Mouse (Mus musculus): Measurements from ENCODE around the gene E4f1. TPM values are rescaled to one million over a fixed set of nuclear protein-coding genes. Genes with fewer than 3 reads are reported as not detected.
"Not testable (repeated sequence)": the region's sequence is repeated elsewhere in the genome, so short reads cannot be mapped to it uniquely, and the experiment has no call there.

E4f1 gene
- polyA plus RNA-seq, 1 experiment, result 9.7 TPM

- peaks cover 98% of the 10 kb centered on the region for H3K36me3 ChIP-seq (replicated peaks; ENCODE audit: low read length)
These were observed 28.0 kb downstream of the E4f1 start for GRCm38 (mm10) chr17:24442107-24442506.

GRCm38 (mm10) chr17:24441148-24441547 is 29.0 kb downstream of the E4f1 start:
- no peaks in the 10 kb centered on the region for H3K27me3 ChIP-seq (replicated peaks)
- H3K9me3 ChIP-seq, result no peaks in the 10 kb centered on the region
- H3K4me3 ChIP-seq (replicated peaks), result no peak overlapping the region
- TF ChIP-seq FLI1 (IDR thresholded peaks at IDR 0.05; ENCODE audit: low read length), result no peak
- TF ChIP-seq GATA1 (IDR thresholded peaks at IDR 0.05; ENCODE audit: borderline replicate concordance, low read length), result no peak
- peaks cover 96% of the 10 kb centered on the region for H3K36me3 ChIP-seq (replicated peaks; ENCODE audit: low read length)
- no peaks in the 10 kb centered on the region; the same call in 1 of the 2 replicates for H3K4me1 ChIP-seq

More at GRCm38 (mm10) chr17:24442107-24442506, 28.0 kb downstream of the E4f1 start:
- no peaks in the 10 kb centered on the region for H3K27me3 ChIP-seq (replicated peaks)
- H3K9me3 ChIP-seq, result no peaks in the 10 kb centered on the region
- peaks cover 9% of the 10 kb centered on the region for H3K4me1 ChIP-seq
- TF ChIP-seq GATA1 (IDR thresholded peaks at IDR 0.05; ENCODE audit: borderline replicate concordance, low read length) (no peak), FLI1 (IDR thresholded peaks at IDR 0.05; ENCODE audit: low read length) (no peak)
- no peak overlapping the region for H3K4me3 ChIP-seq (replicated peaks)

- Histone ChIP-seq H3K4me1 (no peaks in the 10 kb centered on the region), H3K36me3 (replicated peaks; ENCODE audit: low read length) (peaks cover 96% of the 10 kb centered on the region)
These were observed 29.7 kb downstream of the E4f1 start for GRCm38 (mm10) chr17:24440377-24440776.

GRCm38 (mm10) chr17:24437016-24437415 is 33.1 kb downstream of the E4f1 start:
- TF ChIP-seq FLI1 (IDR thresholded peaks at IDR 0.05; ENCODE audit: low read length) (no peak), GATA1 (IDR thresholded peaks at IDR 0.05; ENCODE audit: borderline replicate concordance, low read length) (no peak)
- no peaks in the 10 kb centered on the region for H3K27me3 ChIP-seq (replicated peaks)
- H3K4me3 ChIP-seq (replicated peaks), result no peak overlapping the region
- H3K4me1 ChIP-seq, result no peaks in the 10 kb centered on the region
- H3K36me3 ChIP-seq (replicated peaks; ENCODE audit: low read length), result peaks cover 90% of the 10 kb centered on the region
- H3K9me3 ChIP-seq, result no peaks in the 10 kb centered on the region

More at GRCm38 (mm10) chr17:24440377-24440776, 29.7 kb downstream of the E4f1 start:
- TF ChIP-seq GATA1 (IDR thresholded peaks at IDR 0.05; ENCODE audit: borderline replicate concordance, low read length), result no peak
- no peak for TF ChIP-seq FLI1 (IDR thresholded peaks at IDR 0.05; ENCODE audit: low read length)
- H3K4me3 ChIP-seq (replicated peaks), result no peak overlapping the region
- no peaks in the 10 kb centered on the region for H3K9me3 ChIP-seq
- no peaks in the 10 kb centered on the region for H3K27me3 ChIP-seq (replicated peaks)

- Histone ChIP-seq H3K4me3 (replicated peaks) (no peak overlapping the region), H3K27me3 (replicated peaks) (no peaks in the 10 kb centered on the region), H3K4me1 (peaks cover 26% of the 10 kb centered on the region), H3K36me3 (replicated peaks; ENCODE audit: low read length) (peaks cover 50% of the 10 kb centered on the region), H3K9me3 (no peaks in the 10 kb centered on the region)
- no peak for TF ChIP-seq GATA1 (IDR thresholded peaks at IDR 0.05; ENCODE audit: borderline replicate concordance, low read length)
- TF ChIP-seq FLI1 (IDR thresholded peaks at IDR 0.05; ENCODE audit: low read length), result no peak
These were observed 40.7 kb downstream of the E4f1 start for GRCm38 (mm10) chr17:24429201-24429983.

DNA sequence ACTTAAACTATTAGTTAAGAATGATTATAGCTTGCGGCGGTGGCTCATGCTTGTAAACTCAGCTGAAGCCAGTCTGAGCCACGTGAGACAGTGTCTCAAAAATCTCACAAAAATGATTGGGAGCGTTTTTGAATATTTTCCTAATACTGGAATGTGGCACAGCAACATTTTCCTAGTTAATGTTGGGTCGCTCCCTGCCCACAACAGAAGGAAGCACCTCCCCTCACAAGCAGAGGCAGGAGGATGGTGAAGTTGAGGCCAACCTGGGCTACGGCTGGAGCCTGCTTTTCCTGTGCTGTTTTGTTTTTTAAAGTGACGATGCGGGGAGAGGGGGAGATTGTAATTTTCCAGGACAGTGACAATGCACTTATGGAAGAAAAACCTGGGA is 42.9 kb downstream of the E4f1 start:
- no peaks in the 10 kb centered on the region for H3K9me3 ChIP-seq
- peak overlapping the region; percentile 98 for H3K4me3 ChIP-seq (replicated peaks)
- no peaks in the 10 kb centered on the region for H3K27me3 ChIP-seq (replicated peaks)
- TF ChIP-seq GATA1 (IDR thresholded peaks at IDR 0.05; ENCODE audit: borderline replicate concordance, low read length) (no peak), FLI1 (IDR thresholded peaks at IDR 0.05; ENCODE audit: low read length) (no peak)
- peaks cover 52% of the 10 kb centered on the region for H3K36me3 ChIP-seq (replicated peaks; ENCODE audit: low read length)
- H3K4me1 ChIP-seq, result peaks cover 26% of the 10 kb centered on the region

DNA sequence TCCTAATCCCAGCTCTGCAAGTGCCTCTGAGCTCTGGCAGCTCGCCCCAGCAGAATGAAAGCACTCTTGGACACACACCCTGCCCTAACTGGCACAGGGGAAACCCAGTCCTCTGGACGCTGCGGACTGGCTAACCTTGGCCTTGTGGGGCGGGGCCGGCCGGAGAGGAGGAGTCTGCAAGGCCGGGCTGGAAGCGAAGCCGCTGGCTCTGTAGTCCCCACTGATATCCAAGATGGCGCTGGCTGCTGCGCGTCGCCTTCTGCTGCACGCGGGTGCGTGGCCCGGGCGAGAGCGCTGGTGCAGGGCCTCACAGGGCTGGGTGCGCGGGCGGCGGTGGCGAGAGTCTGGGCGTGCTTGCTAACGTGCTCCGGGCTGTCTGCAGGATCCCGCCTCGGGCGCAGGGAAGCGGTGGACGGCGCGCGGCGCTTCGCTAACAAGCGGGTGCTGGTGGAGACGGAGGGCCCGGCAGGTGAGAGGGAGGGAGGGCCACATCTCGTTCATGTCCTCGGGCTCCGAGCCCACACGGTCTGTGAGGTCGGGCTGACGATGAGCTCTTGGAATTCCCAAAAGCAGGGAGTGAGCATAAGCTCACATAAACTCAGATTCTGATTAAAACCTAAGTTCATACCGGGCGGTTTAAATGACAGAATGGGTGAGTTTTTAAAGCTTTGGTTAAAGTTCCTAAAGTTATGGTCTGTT is 43.5 kb downstream of the E4f1 start, which contains the start of gene Eci1:
TSS of gene Eci1 (plus strand) at position 171 of the 699 bp plus-strand sequence.
- Histone ChIP-seq H3K4me3 (replicated peaks) (peak within 1 kb of the TSS; percentile 98), H3K9me3 (no peaks in the 10 kb centered on the region), H3K4me1 (peaks cover 26% of the 10 kb centered on the region), H3K27me3 (replicated peaks) (no peaks in the 10 kb centered on the region), H3K36me3 (replicated peaks; ENCODE audit: low read length) (peaks cover 54% of the 10 kb centered on the region)
- TF ChIP-seq GATA1 (IDR thresholded peaks at IDR 0.05; ENCODE audit: borderline replicate concordance, low read length) (no peak), FLI1 (IDR thresholded peaks at IDR 0.05; ENCODE audit: low read length) (no peak)

- TF ChIP-seq FLI1 (IDR thresholded peaks at IDR 0.05; ENCODE audit: low read length), result no peak
- TF ChIP-seq GATA1 (IDR thresholded peaks at IDR 0.05; ENCODE audit: borderline replicate concordance, low read length), result no peak
- no peaks in the 10 kb centered on the region for H3K27me3 ChIP-seq (replicated peaks)
- peak overlapping the region; percentile 80 for H3K4me3 ChIP-seq (replicated peaks)
- H3K4me1 ChIP-seq, result peaks cover 25% of the 10 kb centered on the region
- H3K36me3 ChIP-seq (replicated peaks; ENCODE audit: low read length), result peaks cover 60% of the 10 kb centered on the region
- no peaks in the 10 kb centered on the region for H3K9me3 ChIP-seq
These were observed 44.2 kb downstream of the E4f1 start for GRCm38 (mm10) chr17:24425905-24426304.

GRCm38 (mm10) chr17:24425326-24425725 is 44.8 kb downstream of the E4f1 start:
- H3K9me3 ChIP-seq; H3K4me3 ChIP-seq (replicated peaks); H3K27me3 ChIP-seq (replicated peaks): not testable (repeated sequence)
- peaks cover 19% of the 10 kb centered on the region for H3K4me1 ChIP-seq
- H3K36me3 ChIP-seq (replicated peaks; ENCODE audit: low read length), result peaks cover 63% of the 10 kb centered on the region

DNA sequence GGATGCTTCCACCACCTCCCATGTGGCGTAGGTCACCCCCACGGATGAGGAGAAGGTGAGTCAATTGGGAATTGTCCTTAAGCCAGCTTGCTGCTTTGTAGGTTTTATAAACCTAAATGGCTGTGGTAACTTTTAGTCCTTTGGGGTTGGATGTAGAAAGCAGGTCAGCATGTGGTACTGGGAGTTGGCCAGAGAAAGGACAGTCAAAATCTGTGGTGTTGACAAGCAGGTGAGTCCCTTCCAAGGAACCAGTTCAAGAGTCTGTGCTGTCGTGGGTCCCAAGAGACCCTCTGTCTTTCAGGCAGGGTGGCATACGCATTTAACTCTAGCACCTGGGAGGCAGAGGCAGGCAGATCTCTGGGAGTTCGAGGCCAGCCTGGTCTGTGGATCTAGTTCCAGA is 45.6 kb downstream of the E4f1 start:
- H3K36me3 ChIP-seq (replicated peaks; ENCODE audit: low read length), result peaks cover 64% of the 10 kb centered on the region
- TF ChIP-seq FLI1 (IDR thresholded peaks at IDR 0.05; ENCODE audit: low read length), result no peak
- no peaks in the 10 kb centered on the region for H3K9me3 ChIP-seq
- peaks cover 16% of the 10 kb centered on the region for H3K4me1 ChIP-seq
- H3K4me3 ChIP-seq (replicated peaks), result no peak overlapping the region
- H3K27me3 ChIP-seq (replicated peaks), result no peaks in the 10 kb centered on the region
